Mouse (Mus musculus) lung, adult 2 months (tissue): ENCODE data around the gene Spon1. TPM values are rescaled to one million over a fixed set of nuclear protein-coding genes. Genes with fewer than 3 reads are reported as not detected.

Experiments used
- DNase-seq: peaks from one replicate; pipeline ENCODE4 v3.0.0; 2022
- H3K4me1 ChIP-seq: fragments of 200-500 bp; 2 replicates; pipeline ENCODE4 v1.6.1; 2011; ENCODE audit warnings: low read length; ENCODE audit not compliant: control insufficient read depth, insufficient read depth
- H3K4me3 ChIP-seq: fragments of 200-500 bp; replicated peaks from 2 replicates; pipeline ENCODE3; 2011; ENCODE audit warnings: low read depth, mild to moderate bottlenecking, control low read depth, low read length; ENCODE audit errors: extremely low read depth
- CTCF ChIP-seq: fragments of 200-500 bp; IDR thresholded peaks from 2 replicates; pipeline ENCODE4 v1.5.1; 2011; ENCODE audit warnings: mild to moderate bottlenecking, low read length, control low read depth; ENCODE audit not compliant: insufficient read depth
- POLR2A ChIP-seq: fragments of 200-500 bp; IDR thresholded peaks from 2 replicates; pipeline ENCODE4 v1.6.1; 2011; ENCODE audit warnings: low read depth, mild to moderate bottlenecking, control low read depth, low read length, borderline replicate concordance; ENCODE audit errors: extremely low read depth
- WGBS: fragments of 180-500 bp; shearing (Covaris S2); methylation state at CpG from one replicate; pipeline ENCODE4 v1.1.7; 2018; 5-methylcytosine and 5-hydroxymethylcytosine counted together
- polyA plus RNA-seq: library from polyadenylated mRNA; depleted of rRNA; stranded (reverse); fragments of >200 nt; gene quantifications from 2 replicates; pipeline ENCODE4 v1.2.3, GENCODE M21; 2012

The Spon1 gene
- polyA plus RNA-seq, 1 experiment, result 86.6 TPM

DNA sequence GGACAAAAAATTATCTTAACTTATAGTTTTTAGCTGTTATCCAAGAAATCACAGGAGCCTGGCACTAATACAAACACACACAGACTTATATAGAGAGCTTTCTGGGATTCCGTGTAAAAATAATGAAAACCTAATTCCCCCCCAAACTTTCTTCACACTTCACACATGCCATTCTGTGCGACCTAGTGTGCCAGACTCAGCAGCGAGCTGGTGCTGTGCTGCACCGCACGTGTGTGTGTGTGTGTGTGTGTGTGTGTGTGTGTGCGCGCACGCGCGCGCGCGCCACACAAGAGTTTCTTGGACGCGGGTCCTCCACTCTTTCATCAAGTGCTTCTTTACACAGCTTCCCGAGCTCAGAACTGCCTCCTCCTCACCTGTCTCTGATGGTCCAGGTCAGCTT lies 292.4 kb downstream of the Spon1 start:
- Histone ChIP-seq H3K4me1 (no peaks in the 10 kb centered on the region; the same call in 1 of the 2 replicates), H3K4me3 (no peak overlapping the region)
- DNase-seq, result no peak
- no peak for TF ChIP-seq POLR2A
- no peak for TF ChIP-seq CTCF
- 89% methylated on average over 16 of the region's 16 CpGs for WGBS

DNA sequence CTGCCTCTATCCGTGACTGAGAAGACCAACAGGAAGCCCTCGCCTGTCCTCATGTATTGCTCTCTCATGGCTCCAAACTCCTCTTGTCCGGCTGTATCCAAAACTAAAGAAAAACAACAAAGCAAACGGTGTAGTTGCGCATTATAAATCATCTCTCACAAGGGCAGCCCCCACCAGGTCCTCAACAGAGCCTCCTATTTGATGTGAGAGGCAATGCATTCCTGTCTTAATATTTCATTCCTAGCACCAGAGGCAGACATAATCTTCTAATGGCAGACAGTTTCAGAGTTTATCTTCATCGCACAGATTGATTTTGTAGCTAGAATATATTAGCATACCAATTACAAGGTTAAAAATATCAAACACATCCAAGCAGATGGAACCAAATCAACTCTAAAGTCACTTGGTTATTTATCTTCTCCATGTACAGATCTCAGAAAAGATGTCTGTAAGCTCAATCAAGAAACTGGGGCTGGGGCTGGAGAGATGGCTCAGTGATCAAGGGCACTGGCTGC lies 293.2 kb downstream of the Spon1 start:
- 81% methylated on average over 6 of the region's 6 CpGs for WGBS
- no peak for TF ChIP-seq CTCF
- TF ChIP-seq POLR2A, result no peak
- no peak for DNase-seq
- Histone ChIP-seq H3K4me1 (peaks cover 6% of the 10 kb centered on the region), H3K4me3 (no peak overlapping the region)

DNA sequence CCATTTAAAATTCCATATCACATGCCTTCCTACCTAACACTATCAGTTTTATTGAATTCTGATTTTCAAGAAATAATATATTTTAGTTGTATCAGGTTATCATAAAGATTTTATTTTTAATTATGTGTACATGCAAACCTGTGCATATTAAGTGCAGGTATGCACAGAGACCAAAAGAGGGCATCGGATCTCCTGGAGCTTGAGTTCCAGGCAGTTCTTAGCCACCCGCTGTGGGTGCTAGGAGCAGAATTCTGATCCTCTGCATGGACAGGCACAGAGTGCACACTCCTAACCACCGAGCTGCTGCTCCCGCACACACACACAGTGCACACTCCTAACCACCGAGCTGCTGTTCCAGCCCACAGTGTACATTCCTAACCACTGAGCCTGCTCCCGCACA lies 294.6 kb downstream of the Spon1 start:
- no peak for TF ChIP-seq POLR2A
- no peak for TF ChIP-seq CTCF
- no peak for DNase-seq
- Histone ChIP-seq H3K4me1 (peaks cover 6% of the 10 kb centered on the region), H3K4me3 (no peak overlapping the region)
- 96% methylated on average over 6 of the region's 6 CpGs for WGBS

DNA sequence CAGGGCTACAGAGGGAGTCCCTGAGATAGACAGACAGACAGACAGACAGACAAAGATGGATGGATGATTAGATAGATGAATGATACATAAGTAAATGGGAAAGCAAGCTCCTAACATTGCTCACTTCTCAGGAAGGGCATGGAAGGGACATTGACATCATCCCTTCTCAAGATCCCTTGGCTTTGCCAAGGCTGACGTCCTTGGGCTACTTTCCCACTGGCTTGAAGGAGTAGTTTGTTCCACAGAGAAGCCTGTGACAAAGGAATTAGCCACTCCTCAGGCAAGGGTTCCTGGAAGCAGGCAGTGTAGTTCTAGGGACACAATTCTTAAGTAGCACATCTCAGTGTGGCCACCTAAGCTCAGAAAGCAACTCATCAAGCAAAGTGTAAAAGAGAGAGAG lies 296.7 kb downstream of the Spon1 start:
- no peak for DNase-seq
- 29% methylated on average over 1 of the region's 1 CpGs for WGBS
- peaks cover 16% of the 10 kb centered on the region for H3K4me1 ChIP-seq

DNA sequence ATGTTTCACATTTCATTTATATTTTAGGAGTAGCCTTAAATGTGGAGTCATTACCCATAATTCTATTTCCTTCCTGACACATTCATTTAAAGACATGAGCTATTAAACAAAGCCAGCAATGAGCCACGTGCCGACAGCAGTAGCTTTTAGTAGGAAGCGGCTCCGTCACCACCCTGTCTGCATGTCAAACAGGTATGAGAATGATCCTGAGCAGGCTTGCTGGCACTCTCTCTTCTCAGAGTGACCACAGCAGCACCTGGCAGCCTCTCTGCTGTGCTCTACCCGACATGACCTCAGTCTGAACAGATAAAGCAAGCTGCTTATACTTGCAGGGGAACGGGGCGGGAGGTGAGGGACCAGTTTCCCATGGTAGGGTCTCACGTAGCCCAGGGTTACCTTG lies 297.7 kb downstream of the Spon1 start:
- Histone ChIP-seq H3K4me3 (no peak overlapping the region), H3K4me1 (peaks cover 16% of the 10 kb centered on the region)
- DNase-seq, result no peak
- TF ChIP-seq CTCF, result no peak
- 44% methylated on average over 8 of the region's 8 CpGs for WGBS

More for the DNA sequence above, 296.7 kb downstream of the Spon1 start:
- TF ChIP-seq CTCF, result no peak
- TF ChIP-seq POLR2A, result no peak
- no peak overlapping the region for H3K4me3 ChIP-seq

DNA sequence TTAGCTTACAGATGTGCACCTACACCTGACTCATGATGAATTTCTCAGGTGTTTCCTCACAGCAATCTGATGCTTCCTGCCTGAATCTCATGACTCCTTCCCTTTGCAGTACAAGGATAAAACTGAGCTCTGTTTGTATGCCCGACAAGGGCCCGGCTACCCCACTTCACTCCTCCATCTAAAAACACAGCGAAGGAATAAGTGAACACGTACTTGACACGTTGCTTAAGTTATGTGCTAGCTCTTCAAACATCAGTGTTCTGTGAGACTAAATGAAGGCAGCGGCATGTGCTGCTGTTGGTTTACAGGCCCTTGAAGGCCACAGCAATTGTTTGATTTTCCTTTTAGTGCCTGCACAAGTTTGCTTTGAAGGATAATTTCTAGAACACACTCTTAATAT lies 298.2 kb downstream of the Spon1 start:
- WGBS, result 58% methylated on average over 6 of the region's 6 CpGs
- Histone ChIP-seq H3K4me3 (no peak overlapping the region), H3K4me1 (peaks cover 16% of the 10 kb centered on the region)
- no peak for DNase-seq
- TF ChIP-seq POLR2A (no peak), CTCF (no peak)

DNA sequence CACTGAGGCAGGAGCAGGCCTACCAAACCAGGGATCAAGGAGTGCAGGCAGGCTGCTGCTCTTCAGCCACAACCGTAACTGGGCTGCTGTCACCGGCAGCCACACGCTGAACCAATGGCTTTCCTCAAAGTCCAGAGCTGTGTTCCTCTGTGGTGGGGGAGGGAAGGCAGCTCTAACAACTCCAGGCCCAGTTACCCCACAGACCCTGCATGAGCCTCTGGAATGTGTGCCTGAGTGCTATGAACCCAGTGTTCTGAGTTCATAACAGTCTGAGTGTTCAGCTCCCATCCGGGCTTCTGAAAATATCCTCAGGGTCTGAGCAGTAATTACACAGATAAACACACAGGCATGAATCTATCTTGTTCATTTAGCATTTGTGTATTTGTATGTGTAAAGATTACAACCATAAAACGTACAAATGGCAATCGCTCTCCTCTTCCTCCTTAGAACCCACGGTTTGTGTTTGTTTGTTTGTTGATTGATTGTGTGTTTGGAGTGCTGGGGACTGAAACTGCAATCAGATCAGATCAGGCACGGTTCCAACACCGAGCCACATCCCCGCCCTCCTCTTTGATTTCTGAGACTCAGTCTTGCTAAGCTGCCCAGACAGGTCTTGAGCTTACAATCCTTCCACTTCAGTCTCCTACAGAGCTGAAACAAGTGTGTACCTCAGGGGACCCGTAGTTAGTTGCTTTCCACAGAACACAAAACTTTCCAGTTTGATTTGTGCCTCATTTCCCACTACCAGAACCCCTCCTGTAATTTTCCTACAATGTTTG lies 299.8 kb downstream of the Spon1 start:
- WGBS, result 43% methylated on average over 11 of the region's 11 CpGs
- no peak for DNase-seq

DNA sequence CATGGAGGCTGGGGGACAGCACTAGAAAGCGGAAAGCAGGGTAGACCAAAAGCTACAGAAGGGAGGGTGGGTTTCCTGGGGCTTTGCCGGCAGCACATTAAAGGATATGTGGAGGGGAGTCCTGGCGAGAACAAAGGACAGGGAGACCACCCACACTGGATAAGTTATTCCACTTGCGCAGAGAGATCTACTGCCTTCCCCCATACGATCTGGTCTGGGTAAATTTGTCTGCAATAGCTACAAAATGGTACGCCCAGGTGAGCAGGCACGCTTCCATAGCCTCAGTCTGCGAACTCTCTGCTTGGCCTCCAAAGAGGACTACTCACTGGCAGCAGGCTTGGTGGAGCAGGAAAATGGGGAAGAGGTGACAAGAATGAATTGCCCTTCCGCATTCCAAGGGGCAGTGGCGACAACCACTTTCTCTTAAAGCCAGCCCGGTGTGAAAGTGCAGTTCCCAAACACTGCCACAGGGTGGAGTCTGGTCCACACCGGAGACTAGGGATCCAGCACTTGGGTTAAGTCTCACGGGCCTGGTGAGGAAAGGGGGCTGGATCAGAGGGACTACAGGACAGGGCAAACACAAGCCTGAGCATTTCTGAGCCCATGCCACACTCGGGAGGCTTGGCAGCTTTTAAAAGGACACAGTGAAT lies 300.9 kb downstream of the Spon1 start:
- H3K4me1 ChIP-seq, result peaks cover 24% of the 10 kb centered on the region
- DNase-seq, result peak; percentile 86
- peak overlapping the region; percentile 22 for H3K4me3 ChIP-seq
- TF ChIP-seq POLR2A, result no peak
- TF ChIP-seq CTCF, result peak; percentile 95
- 16% methylated on average over 14 of the region's 14 CpGs for WGBS

More for the DNA sequence above, 299.8 kb downstream of the Spon1 start:
- TF ChIP-seq POLR2A, result no peak
- H3K4me1 ChIP-seq, result peaks cover 20% of the 10 kb centered on the region
- H3K4me3 ChIP-seq, result no peak overlapping the region

DNA sequence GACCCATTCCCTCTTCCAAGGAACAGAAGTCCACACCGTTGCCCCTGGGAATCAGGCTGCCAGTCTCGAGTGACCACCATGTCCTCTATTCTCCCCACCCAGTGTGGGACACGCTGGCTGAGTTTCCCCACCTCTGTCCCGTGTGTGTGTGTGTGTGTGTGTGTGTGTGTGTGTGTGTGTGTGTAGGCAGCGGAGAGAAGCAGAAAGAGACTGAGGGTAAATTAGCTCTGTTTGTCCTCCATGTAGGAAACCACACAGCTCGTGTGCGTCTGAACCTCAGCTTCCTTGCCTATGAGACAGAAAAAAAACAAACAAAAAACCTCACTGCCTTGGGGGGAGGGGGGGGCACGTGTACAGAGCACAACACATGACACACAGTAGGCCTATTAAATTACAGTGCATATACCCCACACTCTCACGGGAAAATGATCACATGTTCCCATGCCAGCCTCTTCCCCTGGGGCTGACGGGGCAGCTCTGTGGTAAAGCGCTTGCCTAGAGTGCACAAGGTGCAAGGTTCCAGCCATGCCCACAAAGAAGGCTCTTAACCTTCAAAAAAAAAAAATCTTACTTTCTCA lies 303.2 kb downstream of the Spon1 start:
- TF ChIP-seq CTCF (no peak), POLR2A (no peak)
- H3K4me3 ChIP-seq, result no peak overlapping the region
- DNase-seq, result no peak
- H3K4me1 ChIP-seq, result peaks cover 22% of the 10 kb centered on the region
- WGBS, result 63% methylated on average over 11 of the region's 11 CpGs
